Mouse (Mus musculus) MEL (cell line): ENCODE data around the gene Cdh13.

Source experiments
- CTCF ChIP-seq, 3 experiments: IDR thresholded peaks in 2 of 3; conservative IDR thresholded peaks in 1 of 3; 2 replicates each; pipeline ENCODE4 v1.5.1; 2011 to 2012; ENCODE audit warnings: low read length in 3 of 3, low read depth in 2 of 3, mild to moderate bottlenecking in 2 of 3, improper control_type of control experiment in 1 of 3, inconsistent platforms in 1 of 3, mixed read lengths in 1 of 3, moderate library complexity in 1 of 3; ENCODE audit not compliant: control insufficient read depth in 1 of 3, insufficient read depth in 1 of 3, poor library complexity in 1 of 3, severe bottlenecking in 1 of 3
- EP300 ChIP-seq, 2 experiments: IDR thresholded peaks; 2 replicates each; pipeline ENCODE4 v1.6.1; 2011; ENCODE audit warnings: improper control_type of control experiment in 2 of 2, low read length in 2 of 2, low read depth in 1 of 2, mild to moderate bottlenecking in 1 of 2
- ETS1 ChIP-seq: IDR thresholded peaks from 2 replicates; pipeline ENCODE4 v1.6.1; 2012; ENCODE audit warnings: low read depth, mild to moderate bottlenecking, inconsistent platforms, low read length, improper control_type of control experiment, moderate library complexity
- MAX ChIP-seq: IDR thresholded peaks from 2 replicates; pipeline ENCODE4 v1.6.1; 2011; ENCODE audit warnings: low read length, improper control_type of control experiment
- MEF2A ChIP-seq: IDR thresholded peaks from 2 replicates; pipeline ENCODE4 v1.6.1; 2014; ENCODE audit warnings: low read depth, mild to moderate bottlenecking, inconsistent platforms, low read length, improper control_type of control experiment; ENCODE audit not compliant: poor library complexity, insufficient replicate concordance, severe bottlenecking; ENCODE audit errors: extremely low read depth
- MYC ChIP-seq: IDR thresholded peaks from 2 replicates; pipeline ENCODE4 v1.6.1; 2011; ENCODE audit warnings: low read depth, mild to moderate bottlenecking, low read length, improper control_type of control experiment, moderate library complexity
- NELFE ChIP-seq: IDR thresholded peaks from 2 replicates; pipeline ENCODE4 v1.6.1; 2011; ENCODE audit warnings: low read depth, low read length, improper control_type of control experiment
- POLR2A ChIP-seq, 2 experiments: IDR thresholded peaks; 2 replicates each; pipeline ENCODE4 v1.6.1; 2011 to 2012; ENCODE audit warnings: low read length in 2 of 2, mild to moderate bottlenecking in 2 of 2, control low read depth in 1 of 2, improper control_type of control experiment in 1 of 2, low read depth in 1 of 2, moderate library complexity in 1 of 2; ENCODE audit not compliant: control insufficient read depth in 1 of 2, insufficient read depth in 1 of 2, poor library complexity in 1 of 2
- POLR2AphosphoS2 ChIP-seq: IDR thresholded peaks from 2 replicates; pipeline ENCODE4 v1.6.1; 2011; ENCODE audit warnings: low read length, improper control_type of control experiment
- RCOR1 ChIP-seq: IDR thresholded peaks from 2 replicates; pipeline ENCODE4 v1.6.1; 2012; ENCODE audit warnings: low read depth, mild to moderate bottlenecking, inconsistent platforms, low read length, improper control_type of control experiment
- TBP ChIP-seq: IDR thresholded peaks from 2 replicates; pipeline ENCODE4 v1.8.0; 2011; ENCODE audit warnings: low read depth, low read length, improper control_type of control experiment
- USF2 ChIP-seq, 2 experiments: IDR thresholded peaks; 2 replicates each; pipeline ENCODE4 v1.6.1; 2011 to 2012; ENCODE audit warnings: improper control_type of control experiment in 2 of 2, low read length in 2 of 2, borderline replicate concordance in 1 of 2, inconsistent platforms in 1 of 2, low read depth in 1 of 2, mild to moderate bottlenecking in 1 of 2; ENCODE audit not compliant: insufficient read depth in 1 of 2
- ZC3H11A ChIP-seq: IDR thresholded peaks from 2 replicates; pipeline ENCODE4 v1.6.1; 2012; ENCODE audit warnings: low read depth, mild to moderate bottlenecking, inconsistent platforms, low read length, improper control_type of control experiment

GRCm38 (mm10) chr8:118587981-118588380, 304.4 kb downstream of the Cdh13 start:
- TF ChIP-seq CTCF (IDR thresholded peaks at IDR 0.05 in 2 of 3, conservative IDR thresholded peaks at IDR 0.05 in 1 of 3; ENCODE audit: control insufficient read depth in 1 of 3, insufficient read depth in 1 of 3, low read depth in 2 of 3, low read length in 3 of 3, poor library complexity in 1 of 3, severe bottlenecking in 1 of 3) (no peak), EP300 (IDR thresholded peaks at IDR 0.05; ENCODE audit: low read depth in 1 of 2, low read length in 2 of 2) (no peak), TBP (no peak), MEF2A (no peak), RCOR1 (no peak), ETS1 (no peak), POLR2A (IDR thresholded peaks at IDR 0.05; ENCODE audit: control insufficient read depth in 1 of 2, insufficient read depth in 1 of 2, low read depth in 1 of 2, low read length in 2 of 2, poor library complexity in 1 of 2) (no peak), ZC3H11A (no peak), USF2 (IDR thresholded peaks at IDR 0.05; ENCODE audit: borderline replicate concordance in 1 of 2, insufficient read depth in 1 of 2, low read depth in 1 of 2, low read length in 2 of 2) (no peak), MYC (no peak), MAX (no peak), POLR2AphosphoS2 (no peak), NELFE (no peak)
